Comparison of ENCODE assay signal across 10 mouse cellular contexts in genomic region chr10:33653142-33653541, GRCm38 (mm10). TPM values are rescaled to one million over a fixed set of nuclear protein-coding genes. Genes with fewer than 3 reads are reported as not detected.
DNase-seq lines count a peak whose midpoint lies in the region; ATAC-seq lines count a peak whose summit lies in the region.
"Had no signal": no experiment of that assay in that cellular context is flagged by ENCODE, and none has a peak within 500 bp of the region (broad histone marks: within the 10 kb centered on the region; RNA-seq: fewer than 3 reads in every experiment).

No protein-coding gene starts in this region.

- H3K27ac ChIP-seq in forebrain, embryonic 10.5 days = no peak overlapping the region
- H3K27ac ChIP-seq in forebrain, embryonic 12.5 days = no peak overlapping the region
- H3K27ac ChIP-seq: heart, embryonic 13.5 days; neural tube, embryonic 12.5 days had no signal

- peak; percentile 21 for DNase-seq in forebrain, embryonic 10.5 days (ENCODE audit: extremely low spot score, low spot score)
- DNase-seq in ovary, postnatal 10 days (ENCODE audit: low spot score) = peak; percentile 39
- DNase-seq in ovary, adult 18-20 months (ENCODE audit: low spot score) = no peak
- DNase-seq in embryo, embryonic 11.5 days (ENCODE audit: low read depth, low spot score) = peak; percentile 22
- DNase-seq in kidney, postnatal 36 days = peak; percentile 73 to 92
- peak; percentile 32 for DNase-seq in lung, postnatal 14 days
- DNase-seq in thymus, postnatal 10 days (ENCODE audit: low spot score in 2 of 2) = no peak

- H3K4me3 ChIP-seq in forebrain, embryonic 10.5 days = no peak overlapping the region
- H3K4me3 ChIP-seq in forebrain, embryonic 12.5 days (replicated peaks) = no peak overlapping the region
- H3K4me3 ChIP-seq: heart, embryonic 13.5 days; neural tube, embryonic 12.5 days had no signal

- H3K9me3 ChIP-seq in forebrain, embryonic 10.5 days = no peaks in the 10 kb centered on the region
- no peaks in the 10 kb centered on the region for H3K9me3 ChIP-seq in forebrain, embryonic 12.5 days
- H3K9me3 ChIP-seq: heart, embryonic 13.5 days; neural tube, embryonic 12.5 days had no signal

- no peaks in the 10 kb centered on the region for H3K36me3 ChIP-seq in forebrain, embryonic 10.5 days (replicated peaks)
- no peaks in the 10 kb centered on the region for H3K36me3 ChIP-seq in forebrain, embryonic 12.5 days (replicated peaks)
- H3K36me3 ChIP-seq: heart, embryonic 13.5 days; neural tube, embryonic 12.5 days had no signal

- no peak for ATAC-seq in forebrain, embryonic 12.5 days (ENCODE audit: low FRiP score)

- no peaks in the 10 kb centered on the region for H3K4me1 ChIP-seq in forebrain, embryonic 10.5 days
- no peaks in the 10 kb centered on the region for H3K4me1 ChIP-seq in forebrain, embryonic 12.5 days
- H3K4me1 ChIP-seq: heart, embryonic 13.5 days; neural tube, embryonic 12.5 days had no signal

- no peaks in the 10 kb centered on the region for H3K27me3 ChIP-seq in forebrain, embryonic 10.5 days (ENCODE audit: poor library complexity, severe bottlenecking)
- no peaks in the 10 kb centered on the region for H3K27me3 ChIP-seq in forebrain, embryonic 12.5 days
- H3K27me3 ChIP-seq: heart, embryonic 13.5 days; neural tube, embryonic 12.5 days had no signal

- no peak overlapping the region for H3K9ac ChIP-seq in forebrain, embryonic 12.5 days
- H3K9ac ChIP-seq: heart, embryonic 13.5 days; neural tube, embryonic 12.5 days had no signal

- no peak overlapping the region for H3K4me2 ChIP-seq in forebrain, embryonic 12.5 days
- H3K4me2 ChIP-seq: heart, embryonic 13.5 days; neural tube, embryonic 12.5 days had no signal

RNA-seq across cellular contexts. Expression of gene Clvs2, which starts 28.6 kb away (rescaled TPM):
- polyA plus RNA-seq in forebrain, embryonic 10.5 days (2016; fragmentation: Nextera tagmentation; extraction: Ambion mirVana) = 0.16 and 0.63 TPM in 2 replicates
- 2.8 and 3.8 TPM in 2 replicates for polyA plus RNA-seq in forebrain, embryonic 12.5 days (2016; fragmentation: Nextera tagmentation; extraction: Ambion mirVana)
- polyA plus RNA-seq: heart, embryonic 13.5 days had no signal

Comparison
In these comparisons a context has a peak if more than half of its experiments do, and no peak if none do; other contexts are left out.
1. DNase-seq: peak in forebrain, embryonic 10.5 days (single experiment), ovary, postnatal 10 days (single experiment), embryo, embryonic 11.5 days (single experiment), kidney, postnatal 36 days (2 of 2) and lung, postnatal 14 days (single experiment); none in ovary, adult 18-20 months (single experiment) and thymus, postnatal 10 days (0 of 2).